Mouse (Mus musculus) spleen, adult 2 months (tissue): ENCODE measurements around the gene Fam172a. TPM values are rescaled to one million over a fixed set of nuclear protein-coding genes. Genes with fewer than 3 reads are reported as not detected.

ENCODE experiments used
- DNase-seq, 2 experiments: peaks; one replicate each; pipeline versions ENCODE4 v3.0.0 to v3.0.0-alpha.2; 2012 to 2021; ENCODE audit warnings: low spot score in 2 of 2, low read depth in 1 of 2
- H3K27ac ChIP-seq: fragments of 200-500 bp; 2 replicates; pipeline ENCODE4 v1.5.1; 2012; ENCODE audit warnings: low read length, inconsistent platforms; ENCODE audit not compliant: insufficient read depth
- H3K27me3 ChIP-seq: fragments of 200-500 bp; 2 replicates; pipeline ENCODE4 v1.6.1; 2012; ENCODE audit warnings: mild to moderate bottlenecking, moderate library complexity, low read length, inconsistent platforms; ENCODE audit not compliant: control insufficient read depth, insufficient read depth
- H3K36me3 ChIP-seq: fragments of 200-500 bp; 2 replicates; pipeline ENCODE4 v1.6.1; 2012; ENCODE audit warnings: mild to moderate bottlenecking, low read length, inconsistent platforms; ENCODE audit not compliant: control insufficient read depth, insufficient read depth
- H3K4me1 ChIP-seq: fragments of 200-500 bp; 2 replicates; pipeline ENCODE4 v1.6.1; 2011; ENCODE audit warnings: inconsistent platforms; ENCODE audit not compliant: control insufficient read depth, insufficient read depth, insufficient read length
- H3K4me3 ChIP-seq: fragments of 200-500 bp; 2 replicates; pipeline ENCODE4 v1.5.1; 2011; ENCODE audit warnings: mild to moderate bottlenecking, inconsistent platforms; ENCODE audit not compliant: insufficient read depth, insufficient read length; ENCODE audit errors: extremely low read depth
- CTCF ChIP-seq: fragments of 200-500 bp; IDR thresholded peaks from 2 replicates; pipeline ENCODE4 v1.5.1; 2011; ENCODE audit warnings: mild to moderate bottlenecking, inconsistent platforms; ENCODE audit not compliant: insufficient read depth, insufficient read length, insufficient replicate concordance; ENCODE audit errors: extremely low read depth
- POLR2A ChIP-seq: fragments of 200-500 bp; IDR thresholded peaks from 2 replicates; pipeline ENCODE4 v1.6.1; 2011; ENCODE audit warnings: low read depth, low read length, inconsistent platforms
- WGBS: fragments of 180-500 bp; shearing (Covaris S2); methylation state at CpG from one replicate; pipeline ENCODE4 v1.1.7; 2018; 5-methylcytosine and 5-hydroxymethylcytosine counted together
- polyA plus RNA-seq: library from polyadenylated mRNA; depleted of rRNA; stranded (reverse); fragments of >200 nt; gene quantifications from 2 replicates; pipeline ENCODE4 v1.2.3, GENCODE M21; 2012

Fam172a gene
- polyA plus RNA-seq, 1 experiment: 7.1 TPM

- 8% methylated on average over 12 of the region's 12 CpGs for WGBS
Measured at GRCm38 (mm10) chr13:78209611-78210028, 507.8 kb downstream of the Fam172a start.

GRCm38 (mm10) chr13:78210029-78210747 lies 508.4 kb downstream of the Fam172a start:
- Histone ChIP-seq H3K36me3 (no peaks in the 10 kb centered on the region), H3K4me1 (no peaks in the 10 kb centered on the region), H3K4me3 (no peak overlapping the region), H3K27me3 (peaks cover 12% of the 10 kb centered on the region), H3K27ac (no peak overlapping the region)
- no peak for TF ChIP-seq POLR2A
- TF ChIP-seq CTCF: no peak
- WGBS: 6% methylated on average over 38 of the region's 38 CpGs
- DNase-seq: no peak

More at GRCm38 (mm10) chr13:78209611-78210028, 507.8 kb downstream of the Fam172a start:
- TF ChIP-seq POLR2A (no peak), CTCF (no peak)
- Histone ChIP-seq H3K27me3 (peaks cover 12% of the 10 kb centered on the region), H3K27ac (no peak overlapping the region), H3K4me1 (no peaks in the 10 kb centered on the region), H3K36me3 (no peaks in the 10 kb centered on the region), H3K4me3 (no peak overlapping the region)
- DNase-seq: no peak

- 15% methylated on average over 13 of the region's 13 CpGs for WGBS
- Histone ChIP-seq H3K27me3 (peaks cover 12% of the 10 kb centered on the region), H3K4me1 (no peaks in the 10 kb centered on the region), H3K36me3 (no peaks in the 10 kb centered on the region), H3K27ac (no peak overlapping the region), H3K4me3 (no peak overlapping the region)
- no peak for DNase-seq
- no peak for TF ChIP-seq CTCF
- TF ChIP-seq POLR2A: no peak
Measured at GRCm38 (mm10) chr13:78210748-78211089, 508.9 kb downstream of the Fam172a start.

- Histone ChIP-seq H3K4me1 (no peaks in the 10 kb centered on the region), H3K27ac (no peak overlapping the region), H3K4me3 (no peak overlapping the region), H3K36me3 (no peaks in the 10 kb centered on the region), H3K27me3 (peaks cover 12% of the 10 kb centered on the region)
- DNase-seq: no peak
- WGBS: 21% methylated on average over 14 of the region's 14 CpGs
- TF ChIP-seq POLR2A (no peak), CTCF (no peak)
Measured at GRCm38 (mm10) chr13:78211231-78212010, 509.6 kb downstream of the Fam172a start.

GRCm38 (mm10) chr13:78212111-78212510 lies 510.3 kb downstream of the Fam172a start:
- WGBS: 22% methylated on average over 15 of the region's 15 CpGs
- Histone ChIP-seq H3K36me3 (no peaks in the 10 kb centered on the region), H3K4me3 (no peak overlapping the region), H3K27ac (no peak overlapping the region), H3K4me1 (no peaks in the 10 kb centered on the region), H3K27me3 (peaks cover 12% of the 10 kb centered on the region)
- no peak for TF ChIP-seq POLR2A
- TF ChIP-seq CTCF: no peak
- DNase-seq: no peak

GRCm38 (mm10) chr13:78213155-78213554 lies 511.3 kb downstream of the Fam172a start:
- peaks cover 10% of the 10 kb centered on the region for H3K27me3 ChIP-seq

GRCm38 (mm10) chr13:78215223-78215622 lies 513.4 kb downstream of the Fam172a start:
- H3K27ac ChIP-seq: no peak overlapping the region
- no peaks in the 10 kb centered on the region for H3K36me3 ChIP-seq
- no peaks in the 10 kb centered on the region for H3K4me1 ChIP-seq
- no peak for DNase-seq
- H3K27me3 ChIP-seq: peaks cover 9% of the 10 kb centered on the region
- TF ChIP-seq CTCF: no peak
- no peak for TF ChIP-seq POLR2A
- H3K4me3 ChIP-seq: no peak overlapping the region
- WGBS: 67% methylated on average over 2 of the region's 2 CpGs

More at GRCm38 (mm10) chr13:78213155-78213554, 511.3 kb downstream of the Fam172a start:
- WGBS: 51% methylated on average over 2 of the region's 2 CpGs
- Histone ChIP-seq H3K27ac (no peak overlapping the region), H3K4me1 (no peaks in the 10 kb centered on the region), H3K36me3 (no peaks in the 10 kb centered on the region), H3K4me3 (no peak overlapping the region)
- TF ChIP-seq POLR2A (no peak), CTCF (no peak)
- no peak for DNase-seq
